Mouse (Mus musculus) lung, embryonic 16.5 days (tissue): ENCODE measurements at regions not wholly inside any gene's neighbourhood (a gene's known extent, or its start where the extent isn't known, plus 50 kb on each side); places are given as distances from the start of the nearest gene placed in this dataset.

ENCODE experiments used
- ATAC-seq: fragments of 200-750 bp; cut with Nextera tagmentation; 2 replicates; pipeline ENCODE4 v1.8.0; 2017; ENCODE audit warnings: low read depth, mild to moderate bottlenecking, moderate library complexity
- H3K27ac ChIP-seq: fragments of 300-500 bp; sonication (generic); 2 replicates; pipeline ENCODE4 v1.5.1; 2014; ENCODE audit warnings: mild to moderate bottlenecking, control low read depth, low read length
- H3K27me3 ChIP-seq: fragments of 300-500 bp; sonication (generic); 2 replicates; pipeline ENCODE4 v1.6.1; 2014; ENCODE audit warnings: low read depth, low read length, mixed read lengths; ENCODE audit not compliant: control insufficient read depth, insufficient read depth
- H3K36me3 ChIP-seq: fragments of 300-500 bp; sonication (generic); 2 replicates; pipeline ENCODE4 v1.6.1; 2014; ENCODE audit warnings: low read length; ENCODE audit not compliant: control insufficient read depth, insufficient read depth
- H3K4me1 ChIP-seq: fragments of 300-500 bp; sonication (generic); replicated peaks from 2 replicates; pipeline ENCODE4 v1.6.1; 2014; ENCODE audit warnings: low read length, mixed read lengths; ENCODE audit not compliant: control insufficient read depth, insufficient read depth
- H3K4me2 ChIP-seq: fragments of 300-500 bp; sonication (generic); 2 replicates; pipeline ENCODE4 v1.6.1; 2014; ENCODE audit warnings: low read depth, low read length, control low read depth
- H3K4me3 ChIP-seq: fragments of 300-500 bp; sonication (generic); 2 replicates; pipeline ENCODE4 v1.5.1; 2014; ENCODE audit warnings: mild to moderate bottlenecking, low read length, control low read depth
- H3K9ac ChIP-seq: fragments of 300-500 bp; sonication (generic); 2 replicates; pipeline ENCODE4 v1.6.1; 2014; ENCODE audit warnings: low read length, control low read depth
- H3K9me3 ChIP-seq: fragments of 300-500 bp; sonication (generic); 2 replicates; pipeline ENCODE4 v1.6.1; 2016; ENCODE audit warnings: low read length; ENCODE audit not compliant: control insufficient read depth
- WGBS: fragments of 180-500 bp; shearing (Covaris S2); extraction: QIAGEN DNeasy Blood & Tissue Kit; methylation state at CpG from one replicate; pipeline ENCODE4 v1.1.7; 2014; 5-methylcytosine and 5-hydroxymethylcytosine counted together

DNA sequence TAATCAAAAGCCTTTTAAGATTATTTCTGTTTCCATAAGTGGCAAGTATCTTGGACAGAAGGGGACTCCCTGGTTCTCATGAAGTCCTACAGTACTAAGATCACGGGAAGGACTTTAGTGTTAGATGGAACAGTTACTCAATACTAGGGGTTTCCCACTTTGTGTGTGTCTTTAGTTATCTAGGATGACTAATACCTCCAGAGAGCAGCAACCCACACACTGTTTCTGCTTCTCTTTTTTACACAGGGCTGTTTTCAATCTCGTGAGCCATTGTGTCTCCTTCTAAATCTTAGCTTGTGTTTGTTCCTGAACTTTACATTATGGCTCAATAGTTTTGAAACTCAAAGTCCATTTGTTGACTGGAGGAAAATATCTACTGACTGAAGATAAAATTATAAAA lies 496.5 kb upstream of the Impg1 start:
- 77% methylated on average over 2 of the region's 2 CpGs for WGBS
- no peak for ATAC-seq

DNA sequence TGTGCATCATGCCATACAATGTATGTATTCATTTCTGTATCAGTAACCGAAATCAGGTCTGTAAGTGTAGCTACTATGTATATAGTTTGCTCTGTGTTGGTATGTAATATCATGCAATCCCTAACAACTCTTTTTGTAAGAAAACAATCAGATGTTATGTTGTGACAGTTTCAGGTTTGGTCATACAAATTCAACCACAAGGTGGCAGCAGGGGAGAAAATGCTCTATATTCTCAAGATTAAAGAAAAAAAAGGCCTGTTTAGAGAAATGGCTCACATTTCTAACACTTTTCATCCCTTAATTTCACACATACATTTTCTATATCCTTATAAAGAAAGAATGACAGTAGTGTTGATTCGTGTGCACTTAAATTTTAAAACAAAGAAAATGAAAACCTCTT lies 477.7 kb upstream of the Impg1 start:
- Histone ChIP-seq H3K4me2 (no peak overlapping the region), H3K9me3 (no peaks in the 10 kb centered on the region), H3K9ac (no peak overlapping the region), H3K27me3 (no peaks in the 10 kb centered on the region), H3K36me3 (no peaks in the 10 kb centered on the region), H3K4me1 (no peaks in the 10 kb centered on the region), H3K4me3 (no peak overlapping the region), H3K27ac (no peak overlapping the region)
- ATAC-seq = no peak
- 59% methylated on average over 2 of the region's 2 CpGs for WGBS

More for the DNA sequence above, 496.5 kb upstream of the Impg1 start:
- H3K9me3 ChIP-seq = no peaks in the 10 kb centered on the region
- H3K27ac ChIP-seq = no peak overlapping the region
- no peak overlapping the region for H3K9ac ChIP-seq
- no peaks in the 10 kb centered on the region for H3K4me1 ChIP-seq
- no peaks in the 10 kb centered on the region for H3K36me3 ChIP-seq
- H3K27me3 ChIP-seq = no peaks in the 10 kb centered on the region
- H3K4me2 ChIP-seq = no peak overlapping the region
- H3K4me3 ChIP-seq = no peak overlapping the region

DNA sequence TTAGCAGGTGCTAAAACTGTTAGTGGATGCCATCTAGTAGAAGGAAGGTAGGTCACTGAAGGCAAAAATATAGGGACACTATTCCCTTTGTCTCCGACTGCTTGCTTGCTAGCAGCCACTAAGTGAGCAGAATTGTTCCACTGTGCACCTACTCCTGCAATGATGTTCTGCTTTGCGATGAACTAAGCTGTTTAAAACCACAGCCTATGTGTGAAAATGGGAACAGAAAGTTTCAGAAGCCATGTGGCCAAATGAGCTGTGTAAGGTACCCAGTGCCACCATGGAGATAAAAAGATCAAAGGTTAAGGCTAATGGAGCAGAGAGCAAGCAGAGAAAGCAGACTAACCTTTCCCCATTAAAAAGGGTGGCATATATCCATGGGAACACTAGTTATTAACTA lies 476.1 kb upstream of the Impg1 start:
- 67% methylated on average over 2 of the region's 2 CpGs for WGBS
- no peak overlapping the region for H3K4me3 ChIP-seq
- no peaks in the 10 kb centered on the region for H3K4me1 ChIP-seq
- H3K27ac ChIP-seq = no peak overlapping the region
- no peaks in the 10 kb centered on the region for H3K36me3 ChIP-seq
- H3K4me2 ChIP-seq = no peak overlapping the region
- no peaks in the 10 kb centered on the region for H3K9me3 ChIP-seq
- H3K9ac ChIP-seq = no peak overlapping the region
- no peaks in the 10 kb centered on the region for H3K27me3 ChIP-seq
- ATAC-seq = no peak

DNA sequence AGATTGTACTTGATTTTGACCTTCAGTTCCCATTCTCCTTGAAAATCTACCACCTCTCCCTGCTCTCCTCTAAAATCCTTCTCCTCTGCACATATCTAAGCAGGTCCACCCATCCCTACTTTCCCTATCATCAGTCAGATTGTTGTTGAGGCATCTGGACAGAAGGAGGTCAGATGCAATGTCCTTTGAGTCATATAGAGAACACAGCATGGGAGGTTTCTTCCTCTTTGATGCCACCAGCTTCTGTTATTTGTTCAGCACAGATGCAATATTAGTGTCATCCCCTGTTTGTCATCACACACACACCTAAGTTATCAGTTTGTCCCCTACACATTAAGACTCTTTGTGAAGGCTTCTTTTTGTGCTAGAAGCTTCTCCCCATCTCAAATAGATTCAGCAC lies 473.0 kb upstream of the Impg1 start:
- Histone ChIP-seq H3K9ac (no peak overlapping the region), H3K27ac (no peak overlapping the region)

DNA sequence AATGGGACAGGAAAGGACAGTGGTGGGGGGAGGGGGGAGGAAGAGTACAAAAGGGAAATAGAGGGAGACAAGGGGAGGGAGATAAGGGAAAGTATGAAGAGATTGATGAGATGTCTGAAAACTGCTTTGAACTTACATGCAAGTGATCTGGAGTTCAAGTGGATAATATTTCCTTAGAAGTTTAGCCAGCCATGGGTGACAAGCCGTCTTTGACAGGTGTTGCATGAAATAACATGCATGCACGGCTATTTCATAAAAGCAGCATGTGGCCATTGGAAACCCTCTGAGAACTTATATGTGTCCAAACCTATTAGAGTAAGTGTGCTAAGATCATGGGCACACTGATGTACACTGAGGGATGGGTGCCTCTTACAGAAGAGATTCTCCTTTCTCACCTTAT lies 465.3 kb upstream of the Impg1 start:
- WGBS = 13% methylated on average over 2 of the region's 2 CpGs
- H3K36me3 ChIP-seq = no peaks in the 10 kb centered on the region

More for the DNA sequence above, 473.0 kb upstream of the Impg1 start:
- no peaks in the 10 kb centered on the region for H3K4me1 ChIP-seq
- no peaks in the 10 kb centered on the region for H3K36me3 ChIP-seq
- no peaks in the 10 kb centered on the region for H3K27me3 ChIP-seq
- H3K4me3 ChIP-seq = no peak overlapping the region
- H3K9me3 ChIP-seq = no peaks in the 10 kb centered on the region
- no peak overlapping the region for H3K4me2 ChIP-seq
- no peak for ATAC-seq

DNA sequence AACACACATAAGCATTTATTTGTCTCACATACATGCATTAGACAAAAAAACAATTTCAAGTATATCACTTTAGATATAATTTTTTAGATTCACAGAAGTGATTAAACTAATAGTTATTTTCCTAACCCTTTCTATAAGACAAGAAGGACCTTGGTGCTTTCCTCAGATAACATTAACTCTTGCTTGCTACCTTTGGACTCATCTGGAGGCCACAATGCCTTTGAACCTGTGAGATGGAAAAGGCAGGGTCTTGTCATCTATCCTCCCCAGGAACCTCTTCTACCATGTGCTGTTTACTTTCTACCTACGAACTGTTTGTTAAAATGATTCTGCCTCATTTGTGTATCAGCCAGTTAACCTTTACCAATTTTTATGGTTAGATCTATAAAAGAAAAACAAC lies 455.0 kb upstream of the Impg1 start:
- no peak overlapping the region for H3K27ac ChIP-seq

More for the DNA sequence above, 465.3 kb upstream of the Impg1 start:
- H3K27me3 ChIP-seq = no peaks in the 10 kb centered on the region
- H3K4me2 ChIP-seq = no peak overlapping the region
- ATAC-seq = peak; percentile 49; the same call in 1 of the 2 replicates
- no peak overlapping the region for H3K4me3 ChIP-seq
- no peak overlapping the region for H3K27ac ChIP-seq
- no peaks in the 10 kb centered on the region for H3K9me3 ChIP-seq
- H3K4me1 ChIP-seq = no peaks in the 10 kb centered on the region
- H3K9ac ChIP-seq = no peak overlapping the region

DNA sequence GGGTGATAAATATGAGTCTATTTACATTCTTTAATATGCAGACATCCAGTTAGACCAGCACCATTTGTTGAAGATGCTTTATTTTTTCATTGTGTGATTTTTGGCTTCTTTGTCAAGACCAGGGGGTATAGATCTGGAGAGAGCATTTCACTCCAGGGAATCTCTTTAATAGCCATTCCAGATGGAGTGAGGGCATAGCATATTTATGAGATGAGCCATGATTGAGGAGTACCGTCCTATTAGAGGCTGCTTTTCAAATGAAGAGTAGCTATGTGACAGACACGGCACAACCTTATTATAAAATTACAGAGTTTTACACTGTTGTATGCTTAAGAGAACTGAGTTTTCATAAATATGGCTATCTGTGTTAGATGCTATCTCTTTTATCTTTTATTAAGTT lies 448.6 kb upstream of the Impg1 start:
- Histone ChIP-seq H3K9ac (no peak overlapping the region), H3K4me3 (no peak overlapping the region), H3K9me3 (no peaks in the 10 kb centered on the region), H3K4me2 (no peak overlapping the region), H3K36me3 (no peaks in the 10 kb centered on the region), H3K27ac (no peak overlapping the region), H3K4me1 (no peaks in the 10 kb centered on the region), H3K27me3 (no peaks in the 10 kb centered on the region)
- WGBS = 85% methylated on average over 2 of the region's 2 CpGs
- ATAC-seq = no peak

More for the DNA sequence above, 455.0 kb upstream of the Impg1 start:
- Histone ChIP-seq H3K9me3 (no peaks in the 10 kb centered on the region), H3K27me3 (no peaks in the 10 kb centered on the region), H3K9ac (no peak overlapping the region), H3K4me3 (no peak overlapping the region), H3K4me1 (no peaks in the 10 kb centered on the region), H3K36me3 (no peaks in the 10 kb centered on the region), H3K4me2 (no peak overlapping the region)
- no peak for ATAC-seq
- 86% methylated on average over 1 of the region's 1 CpGs for WGBS

DNA sequence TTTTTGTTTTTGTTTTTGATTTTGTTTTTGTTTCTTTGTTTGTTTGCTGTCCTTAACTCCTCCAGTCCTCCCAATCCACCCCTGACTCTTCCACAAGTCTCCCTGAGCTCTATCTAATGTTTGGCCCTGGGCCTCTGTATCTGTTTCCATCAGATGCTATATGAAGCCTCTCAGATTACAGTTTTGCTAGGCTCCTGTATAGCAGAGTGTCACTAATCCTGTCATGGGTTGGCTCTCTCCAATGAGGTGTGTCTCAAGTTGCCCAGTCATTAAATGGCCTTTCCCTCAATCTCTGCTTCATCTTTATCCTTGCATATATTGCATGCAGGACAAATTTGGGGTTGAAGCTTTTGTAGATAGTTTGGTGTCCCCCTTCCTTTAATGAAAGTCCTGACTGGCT lies 446.9 kb upstream of the Impg1 start:
- Histone ChIP-seq H3K4me3 (no peak overlapping the region), H3K9ac (no peak overlapping the region), H3K27ac (no peak overlapping the region), H3K4me1 (no peaks in the 10 kb centered on the region), H3K9me3 (no peaks in the 10 kb centered on the region), H3K36me3 (no peaks in the 10 kb centered on the region), H3K27me3 (no peaks in the 10 kb centered on the region), H3K4me2 (no peak overlapping the region)
- ATAC-seq = no peak

DNA sequence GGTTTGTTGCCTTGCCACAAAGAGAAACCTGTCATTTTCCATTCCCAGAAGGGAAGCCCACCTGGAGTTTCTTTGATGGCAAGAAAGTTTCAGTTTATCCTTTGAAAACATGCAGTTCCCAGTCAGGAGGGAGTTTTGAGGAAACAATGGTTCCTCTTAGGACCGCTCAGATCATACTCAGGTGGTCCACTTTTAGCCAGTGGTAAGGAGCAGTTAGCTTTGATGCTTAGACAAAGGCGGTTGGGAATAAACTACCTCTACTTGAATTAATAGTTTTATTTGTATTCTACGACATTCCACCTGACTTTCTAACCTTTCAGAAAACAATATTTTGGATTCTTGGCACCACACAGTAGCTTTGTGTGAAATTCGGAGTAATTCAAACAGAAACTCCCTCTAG lies 401.5 kb upstream of the Impg1 start:
- ATAC-seq = no peak
- WGBS = 69% methylated on average over 4 of the region's 4 CpGs
- no peak overlapping the region for H3K9ac ChIP-seq

DNA sequence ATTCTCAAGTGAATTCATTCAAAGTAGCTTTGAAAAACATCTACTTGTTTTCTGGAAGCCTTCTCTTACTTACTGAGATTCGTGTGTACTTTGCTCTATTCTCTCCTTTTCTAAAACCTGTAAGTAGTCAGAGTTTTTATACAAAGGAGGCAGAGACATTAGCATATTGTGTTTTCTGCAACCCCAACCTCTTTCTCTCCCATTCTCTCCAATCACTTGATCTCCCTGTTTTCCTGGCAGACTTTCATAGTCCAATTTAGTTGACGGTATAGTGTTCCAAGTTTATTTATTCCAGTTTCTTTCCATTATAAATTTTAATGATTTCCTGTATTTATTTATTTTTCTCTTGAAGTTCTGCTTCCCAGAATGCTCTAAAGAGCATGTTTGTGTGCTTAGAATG lies 393.7 kb upstream of the Impg1 start:
- ATAC-seq = no peak
- H3K4me1 ChIP-seq = no peaks in the 10 kb centered on the region
- no peak overlapping the region for H3K9ac ChIP-seq
- WGBS = 50% methylated on average over 2 of the region's 2 CpGs
- no peaks in the 10 kb centered on the region for H3K36me3 ChIP-seq
- H3K4me2 ChIP-seq = no peak overlapping the region
- no peaks in the 10 kb centered on the region for H3K9me3 ChIP-seq
- no peaks in the 10 kb centered on the region for H3K27me3 ChIP-seq
- no peak overlapping the region for H3K27ac ChIP-seq
- H3K4me3 ChIP-seq = no peak overlapping the region

More for the DNA sequence above, 401.5 kb upstream of the Impg1 start:
- Histone ChIP-seq H3K4me1 (no peaks in the 10 kb centered on the region), H3K27me3 (no peaks in the 10 kb centered on the region), H3K4me2 (no peak overlapping the region), H3K36me3 (no peaks in the 10 kb centered on the region), H3K9me3 (no peaks in the 10 kb centered on the region), H3K27ac (no peak overlapping the region), H3K4me3 (no peak overlapping the region)
